Mouse (Mus musculus) left cerebral cortex, adult 18-20 months (tissue): ENCODE results near the gene Gnaz. TPM values are rescaled to one million over a fixed set of nuclear protein-coding genes. Genes with fewer than 3 reads are reported as not detected.

Experiments
- DNase-seq, 2 experiments: peaks; one replicate each; pipeline ENCODE4 v3.0.0; 2021 to 2022; ENCODE audit warnings: low spot score in 2 of 2, mixed read lengths in 1 of 2
- total RNA-seq, 2 experiments: library from RNA; stranded (reverse); gene quantifications; 2 replicates each; pipeline ENCODE4 v1.2.3; 2021

The Gnaz gene
- total RNA-seq, 2 experiments from 2014 or later: 120 to 126 TPM

DNA sequence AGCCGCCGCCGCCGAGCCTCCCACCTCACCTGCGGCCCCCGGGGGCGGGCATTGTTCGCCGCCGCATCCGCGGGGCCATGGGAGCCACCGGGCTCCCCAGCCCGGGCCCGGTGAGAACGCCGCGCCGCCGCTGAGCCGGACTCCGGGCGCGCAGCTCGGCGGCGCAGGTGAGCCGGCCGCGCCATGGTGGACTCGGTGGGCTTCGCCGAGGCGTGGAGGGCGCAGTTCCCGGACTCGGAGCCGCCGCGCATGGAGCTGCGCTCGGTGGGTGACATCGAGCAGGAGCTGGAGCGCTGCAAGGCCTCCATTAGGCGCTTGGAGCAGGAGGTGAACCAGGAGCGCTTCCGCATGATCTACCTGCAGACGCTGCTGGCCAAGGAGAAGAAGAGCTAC, 93.9 kb downstream of the Gnaz start:
- DNase-seq: no peak

DNA sequence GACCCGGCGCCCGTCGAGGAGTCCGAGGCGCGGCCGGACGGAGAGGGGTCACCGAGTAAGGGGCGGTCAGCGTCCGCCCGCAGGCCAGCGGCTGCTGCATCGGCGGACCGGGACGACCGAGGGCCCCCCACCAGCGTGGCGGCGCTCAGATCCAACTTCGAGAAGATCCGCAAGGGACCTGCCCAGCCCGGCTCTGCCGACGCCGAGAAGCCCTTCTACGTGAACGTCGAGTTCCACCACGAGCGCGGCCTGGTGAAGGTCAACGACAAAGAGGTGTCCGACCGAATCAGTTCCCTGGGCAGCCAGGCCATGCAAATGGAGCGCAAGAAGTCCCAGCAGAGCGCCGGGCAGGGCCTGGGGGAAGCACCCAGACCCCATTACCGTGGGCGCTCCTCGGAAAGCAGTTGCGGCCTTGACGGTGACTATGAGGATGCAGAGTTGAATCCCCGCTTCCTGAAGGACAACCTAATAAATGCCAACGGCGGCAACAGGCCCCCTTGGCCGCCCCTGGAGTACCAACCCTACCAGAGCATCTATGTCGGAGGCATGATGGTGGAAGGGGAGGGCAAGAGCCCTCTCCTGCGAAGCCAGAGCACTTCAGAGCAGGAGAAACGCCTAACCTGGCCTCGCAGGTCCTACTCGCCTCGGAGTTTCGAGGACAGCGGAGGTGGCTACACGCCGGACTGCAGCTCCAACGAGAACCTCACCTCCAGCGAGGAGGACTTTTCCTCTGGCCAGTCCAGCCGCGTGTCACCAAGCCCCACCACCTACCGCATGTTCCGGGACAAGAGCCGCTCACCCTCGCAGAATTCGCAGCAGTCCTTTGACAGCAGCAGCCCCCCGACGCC, 94.6 kb downstream of the Gnaz start:
- DNase-seq: no peak

DNA sequence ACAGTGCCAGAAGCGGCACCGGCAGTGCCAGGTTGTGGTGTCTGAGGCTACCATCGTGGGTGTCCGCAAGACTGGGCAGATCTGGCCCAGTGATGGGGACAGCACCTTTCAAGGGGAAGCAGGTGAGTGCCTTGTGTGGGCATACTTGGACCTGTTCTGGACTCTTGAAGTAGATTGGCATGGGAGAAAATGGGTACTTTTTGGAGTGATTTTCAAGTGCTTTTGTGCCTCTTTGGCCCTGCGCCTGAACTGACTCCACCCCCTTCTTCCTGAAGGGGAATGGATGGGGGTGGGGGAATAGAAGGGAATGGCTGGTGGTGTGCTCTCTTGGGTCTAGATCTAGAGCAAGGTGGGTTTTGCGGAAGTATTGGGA, 95.2 kb downstream of the Gnaz start:
- DNase-seq: no peak

DNA sequence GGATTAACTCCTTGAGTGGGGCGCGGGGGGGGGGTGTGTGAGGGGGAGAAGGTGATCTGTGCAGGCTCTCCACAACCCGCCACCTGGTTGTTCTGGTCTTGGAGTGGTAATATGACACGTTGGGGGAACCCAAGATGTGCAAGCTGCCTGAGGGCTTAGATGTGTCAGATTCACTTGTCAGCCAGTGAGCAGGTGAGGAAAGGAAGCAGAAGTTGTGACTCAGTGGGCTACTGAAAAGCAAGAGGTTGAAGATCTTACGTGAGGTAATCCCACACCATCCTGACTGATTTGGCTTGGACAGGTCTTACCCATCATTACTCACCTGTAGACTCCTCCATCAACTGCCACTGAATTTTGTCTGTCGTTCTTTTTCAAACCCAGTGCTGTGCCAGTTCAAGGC, 95.6 kb downstream of the Gnaz start:
- no peak for DNase-seq

DNA sequence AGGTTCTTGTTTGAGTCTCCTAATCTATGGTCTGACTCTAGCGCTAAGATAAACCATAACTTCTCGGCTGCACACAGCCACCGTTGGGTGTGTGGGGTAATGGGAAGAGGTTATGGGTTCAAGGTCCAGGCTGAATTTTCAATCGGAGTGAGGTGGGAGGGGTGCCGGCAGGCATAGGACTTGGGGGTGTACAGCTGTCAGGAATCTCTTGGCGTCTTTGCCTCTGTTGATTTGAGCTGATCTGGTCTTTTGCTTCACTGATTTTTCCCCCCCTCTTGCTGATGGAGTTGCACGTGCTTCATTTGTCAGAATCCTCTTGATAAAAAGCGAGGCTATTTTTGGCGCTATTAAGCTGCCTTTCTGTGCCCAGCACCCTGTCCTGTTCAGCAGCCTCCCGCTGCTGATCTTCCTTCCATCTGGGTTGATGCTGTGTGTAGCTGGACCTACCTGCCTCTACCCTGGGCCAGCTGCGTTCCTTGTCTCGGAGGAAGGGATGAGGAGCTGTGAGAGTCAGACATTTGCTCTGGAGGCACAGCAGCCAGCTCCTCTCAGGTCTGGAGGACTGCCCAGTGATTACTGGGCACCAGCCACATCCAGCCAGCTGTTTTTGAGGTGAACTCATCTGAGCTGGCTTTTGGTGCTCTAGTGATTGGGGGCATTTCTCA, 96.5 kb downstream of the Gnaz start:
- DNase-seq: no peak

DNA sequence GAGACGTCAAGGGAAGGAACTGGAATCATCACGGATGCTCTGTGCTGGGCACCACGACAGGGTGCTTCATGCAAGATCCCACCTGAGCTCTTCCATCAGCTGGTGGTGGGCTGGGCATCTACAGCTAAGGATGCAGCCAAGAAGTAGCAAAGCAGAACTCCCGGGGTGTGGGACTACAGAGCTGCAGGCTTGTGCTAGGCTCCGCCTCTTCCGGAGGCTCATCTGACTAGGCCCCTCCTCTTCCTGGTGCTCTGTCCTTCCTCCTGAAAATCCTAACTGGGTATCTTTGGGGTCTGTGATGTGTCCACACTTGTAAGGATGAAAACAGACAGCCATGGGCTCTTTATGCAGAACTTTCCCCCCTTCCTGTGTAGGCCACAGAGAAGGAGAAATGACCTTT, 98.7 kb downstream of the Gnaz start:
- no peak for DNase-seq

Other genes with a start within 250 kb of the Gnaz start
- gene Rsph14, start 65.4 kb downstream of the Gnaz start, total RNA-seq: under 1 TPM in 1 of 2 experiments, not detected in 1; 0.28 TPM
- gene Rab36, start 69.9 kb downstream of the Gnaz start, total RNA-seq: 10 to 100 TPM; 27.6 to 28.0 TPM
- 100 to 1,000 TPM; 102 to 109 TPM for gene Bcr, start 93.4 kb downstream of the Gnaz start, total RNA-seq
- gene Specc1l, start 244.9 kb downstream of the Gnaz start, total RNA-seq: 10 to 100 TPM; 36.4 to 42.3 TPM